7 mouse cellular contexts compared by ENCODE assay signal in genomic region chr5:8622596-8623231, GRCm38 (mm10). TPM values are rescaled to one million over a fixed set of nuclear protein-coding genes. Genes with fewer than 3 reads are reported as not detected.
A peak's percentile ranks its signal among the peaks of the same experiment; 100 is the strongest.
DNase-seq lines count a peak whose midpoint lies in the region; ATAC-seq and TF ChIP-seq lines count a peak whose summit lies in the region.

TSS of gene Rundc3b (minus strand) at chr5:8622952.

- DNase-seq in embryonic facial prominence, embryonic 14.5 days (ENCODE audit: low spot score) = peak; percentile 97
- DNase-seq in heart, adult 9 months (ENCODE audit: low spot score in 2 of 2) = peak; percentile 81
- DNase-seq in kidney, adult 9 months = peak; percentile 90
- peak; percentile 79 to 82 for DNase-seq in spleen, adult 2 months (ENCODE audit: low read depth in 1 of 2, low spot score in 2 of 2)

- no peaks in the 10 kb centered on the region for H3K36me3 ChIP-seq in embryonic facial prominence, embryonic 14.5 days (ENCODE audit: control insufficient read depth, insufficient read depth, low read length)
- no peaks in the 10 kb centered on the region for H3K36me3 ChIP-seq in limb, embryonic 13.5 days
- H3K36me3 ChIP-seq in midbrain, embryonic 15.5 days (replicated peaks) = no peaks in the 10 kb centered on the region
- no peaks in the 10 kb centered on the region for H3K36me3 ChIP-seq in spleen, adult 2 months (ENCODE audit: control insufficient read depth, insufficient read depth, low read length)

- H3K4me1 ChIP-seq in bone marrow, adult 2 months (ENCODE audit: control insufficient read depth, insufficient read depth, low read length) = no peaks in the 10 kb centered on the region
- H3K4me1 ChIP-seq in embryonic facial prominence, embryonic 14.5 days (ENCODE audit: control insufficient read depth, insufficient read depth, low read length) = no peaks in the 10 kb centered on the region
- no peaks in the 10 kb centered on the region for H3K4me1 ChIP-seq in limb, embryonic 13.5 days
- peaks cover 2% of the 10 kb centered on the region; the same call in 1 of the 2 replicates for H3K4me1 ChIP-seq in midbrain, embryonic 15.5 days
- H3K4me1 ChIP-seq in spleen, adult 2 months (ENCODE audit: control insufficient read depth, insufficient read depth, insufficient read length) = no peaks in the 10 kb centered on the region

- no peak for TF ChIP-seq CTCF in bone marrow, adult 2 months (IDR thresholded peaks at IDR 0.05; ENCODE audit: control insufficient read depth, insufficient read depth, low read length)
- no peak for TF ChIP-seq CTCF in spleen, adult 2 months (IDR thresholded peaks at IDR 0.05; ENCODE audit: extremely low read depth, insufficient read depth, insufficient read length, insufficient replicate concordance)

- H3K4me2 ChIP-seq in embryonic facial prominence, embryonic 14.5 days (ENCODE audit: low read depth, low read length) = peak within 1 kb of the TSS; percentile 96
- peak within 1 kb of the TSS; percentile 90 for H3K4me2 ChIP-seq in limb, embryonic 13.5 days (replicated peaks)
- peak within 1 kb of the TSS; percentile 56 for H3K4me2 ChIP-seq in midbrain, embryonic 15.5 days

- no peaks in the 10 kb centered on the region for H3K27me3 ChIP-seq in embryonic facial prominence, embryonic 14.5 days (replicated peaks; ENCODE audit: control insufficient read depth, insufficient read depth, low read length)
- H3K27me3 ChIP-seq in limb, embryonic 13.5 days = 0 out of 2 replicates have a peak, but pooled peaks cover 3% of the 10 kb centered on the region
- no peaks in the 10 kb centered on the region for H3K27me3 ChIP-seq in midbrain, embryonic 15.5 days (replicated peaks)
- H3K27me3 ChIP-seq in spleen, adult 2 months (ENCODE audit: control insufficient read depth, insufficient read depth, low read length) = peaks cover 3% of the 10 kb centered on the region; the same call in 1 of the 2 replicates

- peak within 1 kb of the TSS; percentile 79 for H3K4me3 ChIP-seq in bone marrow, adult 2 months (replicated peaks; ENCODE audit: control insufficient read depth, low read depth, low read length)
- peak within 1 kb of the TSS; percentile 89 for H3K4me3 ChIP-seq in embryonic facial prominence, embryonic 14.5 days (ENCODE audit: low read depth, low read length)
- H3K4me3 ChIP-seq in limb, embryonic 13.5 days = peak within 1 kb of the TSS; percentile 90
- peak within 1 kb of the TSS; percentile 99 for H3K4me3 ChIP-seq in midbrain, embryonic 15.5 days
- peak within 1 kb of the TSS; percentile 92 for H3K4me3 ChIP-seq in spleen, adult 2 months (ENCODE audit: extremely low read depth, insufficient read depth, insufficient read length)

- WGBS in bone marrow, adult 2 months = under 1% methylated on average over 73 of the region's 74 CpGs
- 0% methylated on average over 5 of the region's 74 CpGs for WGBS in embryonic facial prominence, embryonic 14.5 days
- WGBS in limb, embryonic 13.5 days = under 1% methylated on average over 33 of the region's 74 CpGs
- WGBS in midbrain, embryonic 15.5 days = under 1% methylated on average over 60 of the region's 74 CpGs
- WGBS in spleen, adult 2 months = under 1% methylated on average over 58 of the region's 74 CpGs

- peak; percentile 98 for ATAC-seq in embryonic facial prominence, embryonic 14.5 days (ENCODE audit: low read depth)
- peak; percentile 99 for ATAC-seq in limb, embryonic 13.5 days (ENCODE audit: low FRiP score, low read depth)
- ATAC-seq in midbrain, embryonic 15.5 days (replicated peaks) = peak; percentile 98

- H3K27ac ChIP-seq in bone marrow, adult 2 months (ENCODE audit: control insufficient read depth, insufficient read depth, low read depth, low read length, poor library complexity) = no peak within 1 kb of the TSS
- no peak within 1 kb of the TSS; the same call in 1 of the 2 replicates for H3K27ac ChIP-seq in embryonic facial prominence, embryonic 14.5 days (replicated peaks; ENCODE audit: low read depth, low read length)
- H3K27ac ChIP-seq in limb, embryonic 13.5 days = peak within 1 kb of the TSS; percentile 39; the same call in 1 of the 2 replicates
- H3K27ac ChIP-seq in midbrain, embryonic 15.5 days = peak within 1 kb of the TSS; percentile 91
- H3K27ac ChIP-seq in spleen, adult 2 months (ENCODE audit: insufficient read depth, low read length) = peak within 1 kb of the TSS; percentile 55

- H3K9ac ChIP-seq in embryonic facial prominence, embryonic 14.5 days (ENCODE audit: low read depth, low read length) = peak within 1 kb of the TSS; percentile 76
- peak within 1 kb of the TSS; percentile 84 for H3K9ac ChIP-seq in limb, embryonic 13.5 days
- peak within 1 kb of the TSS; percentile 86 for H3K9ac ChIP-seq in midbrain, embryonic 15.5 days

- H3K9me3 ChIP-seq in embryonic facial prominence, embryonic 14.5 days (ENCODE audit: control insufficient read depth, low read length) = no peaks in the 10 kb centered on the region
- no peaks in the 10 kb centered on the region for H3K9me3 ChIP-seq in limb, embryonic 13.5 days
- no peaks in the 10 kb centered on the region for H3K9me3 ChIP-seq in midbrain, embryonic 15.5 days

- TF ChIP-seq POLR2A in bone marrow, adult 2 months (IDR thresholded peaks at IDR 0.05; ENCODE audit: borderline replicate concordance, control insufficient read depth, low read depth, low read length) = no peak
- TF ChIP-seq POLR2A in spleen, adult 2 months (IDR thresholded peaks at IDR 0.05; ENCODE audit: low read depth, low read length) = no peak

RNA-seq across cellular contexts. Expression of gene Rundc3b, which starts in this region (rescaled TPM):
- polyA plus RNA-seq in bone marrow, adult 2 months (2011; ENCODE audit: insufficient read depth, insufficient read length, low replicate concordance, missing spikeins) = not detected in 2 replicates
- 4.2 and 5.4 TPM in 2 replicates for polyA plus RNA-seq in embryonic facial prominence, embryonic 14.5 days (2014; fragmentation: Nextera tagmentation; extraction: Ambion mirVana)
- 5.6 and 6.8 TPM in 2 replicates for polyA plus RNA-seq in limb, embryonic 13.5 days (2015; fragmentation: Nextera tagmentation; extraction: Ambion mirVana)
- 48.0 and 48.3 TPM in 2 replicates for polyA plus RNA-seq in midbrain, embryonic 15.5 days (2015; fragmentation: Nextera tagmentation; extraction: Ambion mirVana)
- polyA plus RNA-seq in spleen, adult 2 months (2012; rRNA removed) = 0.46 and 0.75 TPM in 2 replicates

Comparison
In these comparisons a context has a peak if more than half of its experiments do, and no peak if none do; other contexts are left out.
1. Peak in DNase-seq, H3K4me3 ChIP-seq and H3K27ac ChIP-seq in spleen, adult 2 months; RNA of the gene not detected or under 1 TPM.
2. H3K27ac ChIP-seq: peak in limb, embryonic 13.5 days (single experiment) and midbrain, embryonic 15.5 days (single experiment); none in bone marrow, adult 2 months (single experiment) and embryonic facial prominence, embryonic 14.5 days (single experiment).
3. Peak in every context shown above with its lines, with median percentiles within 50 percentile points of each other: H3K4me3 ChIP-seq, ATAC-seq, DNase-seq, H3K4me2 ChIP-seq and H3K9ac ChIP-seq.